Mouse (Mus musculus) lung, postnatal 4 days (tissue): ENCODE measurements at regions not wholly inside any gene's neighbourhood (a gene's known extent, or its start where the extent isn't known, plus 50 kb on each side); places are given as distances from the start of the nearest gene placed in this dataset.

Experiments
- DNase-seq, 2 experiments: peaks; one replicate each; pipeline ENCODE4 v3.0.0; 2021

DNA sequence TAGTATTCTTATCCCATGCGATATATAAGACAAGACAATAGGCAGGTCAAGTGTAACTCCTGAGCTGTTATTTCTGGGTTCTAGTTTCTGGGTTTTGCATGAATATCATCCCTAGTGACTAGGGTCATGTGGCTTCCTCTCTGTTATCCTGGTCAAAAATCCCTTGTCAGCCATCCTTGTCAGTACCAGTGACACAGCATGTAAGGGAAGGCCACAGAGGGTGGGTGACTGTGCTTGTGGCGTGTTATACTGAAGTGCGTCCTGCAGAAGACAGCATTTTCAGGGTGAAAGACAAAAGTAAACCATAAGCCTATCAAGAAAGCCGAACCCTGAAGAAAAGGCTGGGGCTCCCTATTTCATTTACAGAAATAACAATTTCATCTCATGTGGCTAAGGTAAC is 50.7 kb upstream of the Echdc3 start:
- no peak for DNase-seq

DNA sequence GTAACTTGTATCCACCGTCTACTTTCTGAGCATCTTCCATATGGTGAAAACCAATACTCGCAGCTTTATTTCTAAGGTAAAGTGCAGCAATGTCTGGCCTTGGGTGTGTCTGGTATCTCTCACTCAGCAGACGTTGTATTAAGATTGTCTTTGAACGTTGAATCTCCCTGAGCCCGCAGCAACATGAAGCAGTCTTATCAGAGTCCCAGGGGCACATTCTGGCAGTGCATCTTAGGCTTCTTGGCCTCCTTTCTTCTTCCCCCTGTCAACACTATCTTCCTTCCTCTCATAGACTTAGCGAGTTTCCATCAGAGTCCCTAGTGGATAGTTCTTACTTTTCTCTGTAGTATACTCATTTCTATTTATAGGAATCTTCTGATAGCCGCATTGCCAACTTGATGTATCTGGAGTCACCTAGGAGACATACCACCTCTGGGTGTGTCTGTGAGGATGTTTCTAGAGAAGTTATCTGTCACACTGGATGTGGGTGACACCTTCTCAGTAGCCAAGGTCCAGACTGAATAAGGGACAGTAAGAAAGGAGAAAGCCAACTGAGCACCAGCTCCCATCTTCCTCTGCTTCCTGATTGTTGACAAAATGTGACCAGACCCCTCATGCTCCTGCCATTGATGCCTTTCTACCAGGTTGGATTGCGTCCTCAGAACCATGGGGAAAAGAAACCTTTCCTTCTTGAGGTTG is 51.4 kb upstream of the Echdc3 start:
- DNase-seq = no peak

DNA sequence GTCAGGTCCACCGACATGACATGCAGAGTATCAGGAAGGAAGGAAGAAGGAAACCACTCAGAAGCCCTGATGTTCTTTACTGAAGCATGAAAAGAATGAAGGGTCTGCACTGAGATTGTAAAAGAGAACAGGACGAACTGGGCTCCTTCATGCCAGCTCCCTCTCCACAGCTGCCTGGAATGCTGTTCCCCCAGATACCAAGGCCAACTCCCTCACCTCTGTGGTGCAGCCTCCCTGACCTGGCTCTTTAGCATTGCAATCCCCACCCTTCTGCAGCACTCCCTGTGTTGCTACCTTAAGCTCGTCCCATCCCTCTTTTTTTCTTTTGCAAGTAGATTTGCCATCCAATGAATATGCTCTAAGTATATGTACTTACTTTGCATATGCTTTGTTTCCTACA is 52.3 kb upstream of the Echdc3 start:
- peak; percentile 58 to 84 for DNase-seq

DNA sequence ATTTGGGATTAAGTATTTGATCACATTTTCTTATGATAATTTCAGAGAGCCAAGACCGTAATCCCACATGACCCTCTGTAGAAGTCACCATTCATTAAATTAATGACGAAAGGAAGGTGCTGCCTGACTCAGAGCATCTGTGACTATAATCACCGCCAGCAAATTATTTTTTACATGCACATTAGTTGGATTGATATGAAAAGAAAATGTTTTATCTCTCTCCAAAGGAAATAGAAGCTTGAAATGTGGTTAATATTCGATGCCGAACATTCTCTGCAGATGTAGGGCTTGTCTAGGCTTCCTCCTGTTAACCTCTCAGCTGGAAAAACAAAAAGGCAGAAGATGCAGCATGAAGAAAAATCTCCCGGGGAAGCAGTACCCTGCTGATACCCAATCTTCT is 54.2 kb upstream of the Echdc3 start:
- DNase-seq = no peak

DNA sequence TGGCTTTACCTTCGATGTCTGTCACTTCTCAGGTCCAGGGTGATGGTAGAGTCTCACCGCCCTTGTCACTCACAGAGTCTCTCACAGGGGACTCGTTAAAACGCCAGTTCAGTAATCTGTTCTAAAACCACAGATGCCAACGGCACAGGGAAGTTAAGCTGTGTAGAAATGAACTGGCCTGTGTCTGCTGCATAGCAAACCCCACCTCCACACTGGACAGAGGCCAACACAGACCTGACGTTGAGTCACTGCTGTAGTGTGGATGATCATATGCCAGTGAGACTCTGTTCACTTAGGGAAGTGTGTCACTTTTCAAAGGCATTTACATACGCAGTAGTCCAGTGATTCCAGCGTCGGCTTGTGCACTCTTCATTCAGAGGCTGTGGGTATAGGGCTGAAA is 54.7 kb upstream of the Echdc3 start:
- DNase-seq = peak; percentile 76 to 81

DNA sequence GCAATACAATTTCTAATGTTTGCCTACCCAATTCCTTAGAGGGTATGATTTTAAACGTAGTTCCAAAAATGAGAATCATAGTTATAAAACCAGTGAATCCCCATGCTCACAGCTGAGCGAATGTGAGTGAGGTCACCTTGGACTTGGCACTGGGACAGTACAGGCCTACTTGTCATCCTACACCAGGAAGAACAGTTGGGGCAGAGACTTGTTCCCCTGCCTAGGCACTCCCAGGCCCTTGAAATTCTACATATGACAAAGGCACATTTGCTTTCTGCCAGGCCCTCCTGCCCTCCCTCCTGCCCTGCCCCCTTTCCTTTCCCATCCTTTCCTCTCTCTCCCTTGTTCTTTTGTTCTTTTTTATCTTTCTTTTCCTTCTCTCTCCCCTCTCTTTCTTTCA is 50.0 kb upstream of the Usp6nl start:
- DNase-seq = no peak
